Mouse (Mus musculus): ENCODE measurements around the gene Tnfrsf9. TPM values are rescaled to one million over a fixed set of nuclear protein-coding genes. Genes with fewer than 3 reads are reported as not detected.
"Not testable (repeated sequence)": the region's sequence is repeated elsewhere in the genome, so short reads cannot be mapped to it uniquely, and the experiment has no call there.

The Tnfrsf9 gene
- polyA plus RNA-seq, 1 experiment from 2014 or later: 0.49 TPM

DNA sequence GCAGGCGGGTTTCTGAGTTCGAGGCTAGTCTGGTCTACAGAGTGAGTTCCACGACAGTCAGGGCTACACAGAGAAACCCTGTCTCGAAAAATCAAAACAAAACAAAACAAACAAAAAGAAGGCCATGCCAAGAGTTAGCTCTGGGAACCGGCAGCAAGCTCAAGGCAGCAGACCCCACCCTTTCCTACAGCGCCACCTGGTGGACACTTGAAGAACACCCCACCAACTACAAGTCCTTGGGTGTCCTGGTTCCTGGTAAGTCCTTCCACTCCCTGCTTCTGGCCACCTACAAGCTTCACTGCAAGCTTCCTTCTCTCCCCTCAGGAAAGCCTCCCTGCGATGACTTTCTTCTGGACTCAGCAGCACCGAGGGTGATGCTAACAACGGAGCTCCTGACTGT is 12.7 kb upstream of the Tnfrsf9 start:
- WGBS: 47% methylated on average over 9 of the region's 9 CpGs
- no peak overlapping the region for H3K9ac ChIP-seq (ENCODE audit: low read length)
- H3K4me2 ChIP-seq (ENCODE audit: low read depth, low read length): no peak overlapping the region
- no peaks in the 10 kb centered on the region for H3K27me3 ChIP-seq (ENCODE audit: control insufficient read depth, insufficient read depth, low read depth, low read length)
- H3K36me3 ChIP-seq (ENCODE audit: control insufficient read depth, insufficient read depth, low read length): peaks cover 49% of the 10 kb centered on the region
- no peak overlapping the region for H3K4me3 ChIP-seq (ENCODE audit: low read length)
- H3K27ac ChIP-seq (ENCODE audit: low read length): no peak overlapping the region
- no peak; the same call in 1 of the 2 replicates for ATAC-seq (ENCODE audit: low read depth)
- H3K4me1 ChIP-seq (replicated peaks; ENCODE audit: control insufficient read depth, insufficient read depth, low read length): peaks cover 3% of the 10 kb centered on the region; the same call in 1 of the 2 replicates
- no peaks in the 10 kb centered on the region for H3K9me3 ChIP-seq (ENCODE audit: control insufficient read depth, low read length)

DNA sequence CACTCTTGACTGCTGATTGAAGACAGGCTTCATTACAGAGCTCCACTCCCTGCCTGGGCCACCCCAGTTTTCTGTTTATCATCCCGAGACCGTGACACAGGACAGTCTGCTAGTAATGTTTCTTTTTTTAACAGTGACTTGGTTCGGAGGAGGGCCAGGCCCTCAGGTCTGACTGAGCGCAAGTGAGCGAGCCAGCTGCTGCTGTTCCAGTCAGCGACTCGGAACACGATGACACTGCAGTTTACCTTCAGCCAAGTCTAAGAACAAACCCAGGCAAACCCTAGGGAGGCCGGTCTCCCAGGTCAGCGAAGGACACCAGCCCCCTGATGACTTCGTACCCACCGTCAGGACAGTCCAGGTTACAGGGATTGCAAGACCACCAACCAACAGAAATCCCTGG is 12.3 kb upstream of the Tnfrsf9 start:
- H3K9me3 ChIP-seq (ENCODE audit: control insufficient read depth, low read length): no peaks in the 10 kb centered on the region
- WGBS: 85% methylated on average over 12 of the region's 12 CpGs
- ATAC-seq (ENCODE audit: low read depth): no peak

DNA sequence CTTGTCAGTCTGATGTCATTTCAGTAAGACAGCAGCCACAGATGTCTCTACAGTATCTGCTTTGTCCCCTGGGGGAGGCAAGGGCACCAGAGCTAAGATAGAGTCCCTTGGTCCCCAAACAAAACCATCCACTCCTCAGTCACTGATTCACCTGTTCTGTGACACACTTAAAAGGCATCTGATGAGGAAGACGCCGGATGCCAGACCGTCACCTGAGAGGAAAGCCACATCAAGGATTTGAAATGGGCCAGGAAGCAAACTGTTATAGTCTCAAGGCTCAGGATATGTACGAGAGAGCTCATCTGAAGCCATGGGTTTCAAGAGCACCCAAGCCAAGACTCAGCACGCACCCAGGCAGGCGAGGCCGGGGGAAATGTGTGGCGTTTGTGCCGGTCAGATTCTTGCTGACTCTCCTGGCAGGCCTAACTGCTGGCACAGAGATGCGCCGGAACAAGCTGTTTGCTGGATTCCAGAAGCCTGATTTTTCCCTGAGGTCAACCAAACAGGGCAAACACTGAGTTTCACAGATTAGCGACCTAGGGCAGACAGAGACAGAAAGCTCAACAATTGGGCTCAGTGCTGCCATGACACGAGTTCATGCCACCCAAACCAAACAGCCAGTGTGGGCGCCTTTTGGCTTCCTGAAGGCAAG is 11.1 kb upstream of the Tnfrsf9 start:
- H3K9me3 ChIP-seq (ENCODE audit: control insufficient read depth, low read length): no peaks in the 10 kb centered on the region
- peaks cover 3% of the 10 kb centered on the region; the same call in 1 of the 2 replicates for H3K4me1 ChIP-seq (replicated peaks; ENCODE audit: control insufficient read depth, insufficient read depth, low read length)
- no peaks in the 10 kb centered on the region for H3K27me3 ChIP-seq (ENCODE audit: control insufficient read depth, insufficient read depth, low read depth, low read length)
- no peak overlapping the region for H3K4me3 ChIP-seq (ENCODE audit: low read length)
- WGBS: 90% methylated on average over 14 of the region's 14 CpGs
- H3K9ac ChIP-seq (ENCODE audit: low read length): no peak overlapping the region
- ATAC-seq (ENCODE audit: low read depth): no peak
- H3K4me2 ChIP-seq (ENCODE audit: low read depth, low read length): no peak overlapping the region
- H3K27ac ChIP-seq (ENCODE audit: low read length): no peak overlapping the region
- peaks cover 37% of the 10 kb centered on the region for H3K36me3 ChIP-seq (ENCODE audit: control insufficient read depth, insufficient read depth, low read length)

More for the DNA sequence above, 12.3 kb upstream of the Tnfrsf9 start:
- no peak overlapping the region for H3K4me3 ChIP-seq (ENCODE audit: low read length)
- peaks cover 3% of the 10 kb centered on the region; the same call in 1 of the 2 replicates for H3K4me1 ChIP-seq (replicated peaks; ENCODE audit: control insufficient read depth, insufficient read depth, low read length)
- H3K4me2 ChIP-seq (ENCODE audit: low read depth, low read length): no peak overlapping the region
- H3K27ac ChIP-seq (ENCODE audit: low read length): no peak overlapping the region
- peaks cover 46% of the 10 kb centered on the region for H3K36me3 ChIP-seq (ENCODE audit: control insufficient read depth, insufficient read depth, low read length)
- no peaks in the 10 kb centered on the region for H3K27me3 ChIP-seq (ENCODE audit: control insufficient read depth, insufficient read depth, low read depth, low read length)
- H3K9ac ChIP-seq (ENCODE audit: low read length): no peak overlapping the region

DNA sequence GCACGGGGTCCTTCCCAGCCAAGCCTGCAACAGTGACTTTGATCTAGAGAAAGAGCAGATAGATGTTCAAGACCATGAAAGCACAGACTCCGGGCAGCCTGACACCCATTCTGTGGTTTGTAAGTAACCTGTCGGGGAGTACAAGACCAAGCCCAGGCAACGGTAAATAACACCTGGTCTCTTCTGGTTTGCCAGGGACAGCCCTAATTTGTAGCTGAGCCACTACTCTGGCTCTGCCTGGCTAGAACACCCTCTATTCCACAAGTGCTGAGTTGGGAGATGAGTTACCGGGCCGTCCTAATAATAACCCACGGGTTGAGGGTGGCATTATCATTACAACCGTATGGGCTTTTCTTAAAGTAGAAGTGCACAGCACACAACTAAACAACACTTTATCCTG is 7.3 kb upstream of the Tnfrsf9 start:
- peaks cover 10% of the 10 kb centered on the region for H3K4me1 ChIP-seq (replicated peaks; ENCODE audit: control insufficient read depth, insufficient read depth, low read length)
- H3K4me2 ChIP-seq (ENCODE audit: low read depth, low read length): no peak overlapping the region
- no peaks in the 10 kb centered on the region for H3K27me3 ChIP-seq (ENCODE audit: control insufficient read depth, insufficient read depth, low read depth, low read length)
- no peak overlapping the region for H3K4me3 ChIP-seq (ENCODE audit: low read length)
- no peak overlapping the region for H3K27ac ChIP-seq (ENCODE audit: low read length)
- H3K36me3 ChIP-seq (ENCODE audit: control insufficient read depth, insufficient read depth, low read length): peaks cover 22% of the 10 kb centered on the region
- H3K9ac ChIP-seq (ENCODE audit: low read length): no peak overlapping the region
- WGBS: 93% methylated on average over 8 of the region's 8 CpGs
- no peak for ATAC-seq (ENCODE audit: low read depth)
- H3K9me3 ChIP-seq (ENCODE audit: control insufficient read depth, low read length): no peaks in the 10 kb centered on the region

DNA sequence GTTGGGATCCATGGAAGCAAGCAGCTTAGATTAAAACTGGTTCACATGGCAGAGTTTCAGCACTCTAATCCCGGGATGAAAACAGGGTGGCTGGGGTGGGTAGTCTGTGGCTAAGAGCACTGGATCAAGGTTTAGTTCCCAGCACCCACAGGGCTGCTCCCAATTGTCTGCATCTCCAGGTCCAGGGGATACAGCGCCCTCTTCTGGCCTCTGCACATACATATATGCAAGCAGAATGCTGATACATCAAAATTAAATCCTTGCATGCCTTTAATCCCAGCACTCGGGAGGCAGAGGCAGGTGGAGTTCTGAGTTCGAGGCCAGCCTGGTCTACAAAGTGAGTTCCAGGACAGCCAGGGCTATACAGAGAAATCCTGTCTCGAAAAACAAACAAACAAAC is 5.8 kb upstream of the Tnfrsf9 start:
- 0 out of 2 replicates have a peak overlapping the region, but pooled peaks have one; percentile 2 for H3K4me3 ChIP-seq (ENCODE audit: low read length)
- WGBS: 70% methylated on average over 5 of the region's 5 CpGs
- not testable (repeated sequence) for H3K27ac ChIP-seq (ENCODE audit: low read length); H3K9ac ChIP-seq (ENCODE audit: low read length); ATAC-seq (ENCODE audit: low read depth); H3K9me3 ChIP-seq (ENCODE audit: control insufficient read depth, low read length); H3K27me3 ChIP-seq (ENCODE audit: control insufficient read depth, insufficient read depth, low read depth, low read length)
- peak overlapping the region; percentile 82 for H3K4me2 ChIP-seq (ENCODE audit: low read depth, low read length)
- H3K36me3 ChIP-seq (ENCODE audit: control insufficient read depth, insufficient read depth, low read length): peaks cover 11% of the 10 kb centered on the region
- H3K4me1 ChIP-seq (replicated peaks; ENCODE audit: control insufficient read depth, insufficient read depth, low read length): peaks cover 17% of the 10 kb centered on the region

DNA sequence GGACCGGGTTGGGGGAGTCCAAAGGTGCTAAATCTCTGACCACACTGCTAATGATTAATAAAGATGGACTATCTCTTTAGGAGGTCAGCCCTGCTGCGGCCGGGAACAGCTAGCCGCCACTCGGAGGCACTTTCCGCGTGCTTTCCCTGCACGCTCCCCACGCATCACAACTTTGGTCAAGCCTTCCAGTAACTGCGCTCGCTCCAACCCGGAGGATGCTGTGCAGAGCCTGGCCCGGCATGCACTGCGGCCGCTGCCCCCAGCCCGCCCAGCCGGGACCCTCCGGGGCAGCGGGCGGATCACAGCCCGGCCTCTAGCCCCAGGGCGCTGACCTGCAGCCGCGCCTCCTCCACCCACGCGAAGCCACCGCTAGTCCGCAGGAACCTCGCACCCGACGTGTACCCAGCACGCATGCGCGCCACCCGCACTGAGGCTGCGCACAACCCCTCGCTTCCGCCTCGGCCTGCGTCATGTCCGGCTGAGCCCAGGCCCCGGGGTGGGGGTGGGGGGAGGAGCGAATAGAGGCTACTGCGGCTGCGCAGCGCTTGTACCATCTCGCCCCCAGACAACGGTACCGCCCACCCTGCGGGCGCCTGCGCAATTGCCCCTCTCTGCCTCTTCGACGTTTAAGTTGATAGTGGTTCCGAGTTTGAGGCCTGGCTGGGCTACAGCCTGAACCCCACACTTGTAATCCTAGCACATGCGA is 4.8 kb upstream of the Tnfrsf9 start:
- Histone ChIP-seq H3K4me1 (replicated peaks; ENCODE audit: control insufficient read depth, insufficient read depth, low read length) (peaks cover 20% of the 10 kb centered on the region), H3K4me3 (ENCODE audit: low read length) (peak overlapping the region; percentile 96), H3K27me3 (ENCODE audit: control insufficient read depth, insufficient read depth, low read depth, low read length) (no peaks in the 10 kb centered on the region), H3K27ac (ENCODE audit: low read length) (peak overlapping the region; percentile 89), H3K4me2 (ENCODE audit: low read depth, low read length) (peak overlapping the region; percentile 82), H3K9me3 (ENCODE audit: control insufficient read depth, low read length) (no peaks in the 10 kb centered on the region), H3K9ac (ENCODE audit: low read length) (peak overlapping the region; percentile 96), H3K36me3 (ENCODE audit: control insufficient read depth, insufficient read depth, low read length) (peaks cover 3% of the 10 kb centered on the region; the same call in 1 of the 2 replicates)
- WGBS: under 1% methylated on average over 55 of the region's 56 CpGs
- peak; percentile 90 for ATAC-seq (ENCODE audit: low read depth)

DNA sequence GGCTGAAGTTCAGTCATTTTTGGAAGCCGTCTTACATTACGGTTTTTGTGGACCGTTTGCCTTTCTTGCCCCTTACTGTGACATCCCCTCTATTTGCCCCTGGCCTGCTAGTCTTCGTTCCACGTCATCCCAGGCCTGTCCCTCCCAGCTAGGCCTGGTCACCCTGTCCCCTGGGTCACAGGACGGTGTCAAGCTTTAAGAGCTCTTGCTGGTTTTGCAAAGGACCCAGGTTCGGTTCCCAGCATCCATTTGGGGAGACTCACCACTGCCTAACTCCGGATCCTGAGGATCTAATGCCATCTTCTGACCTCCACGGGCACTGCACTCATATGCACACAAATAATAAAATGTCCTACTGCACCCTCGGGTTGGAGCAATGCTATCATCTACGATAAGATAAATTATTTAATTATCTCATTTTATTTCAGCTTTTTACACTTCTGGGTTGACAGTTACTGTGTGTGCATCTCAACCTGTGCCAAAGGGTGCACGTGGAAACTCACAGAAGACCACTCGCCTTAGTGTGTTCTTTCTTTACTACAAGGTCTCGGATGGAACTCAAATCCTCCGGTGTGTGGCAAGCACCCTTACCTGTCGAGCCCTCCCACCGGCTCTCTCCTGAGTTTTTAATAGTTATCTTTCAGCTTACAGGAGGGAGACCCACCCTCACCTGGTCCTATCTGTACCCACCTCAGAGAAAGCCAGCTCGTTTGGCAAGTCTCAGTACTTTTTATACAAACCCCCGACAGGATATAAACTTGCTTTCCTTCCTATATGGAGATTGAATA is 4.0 kb upstream of the Tnfrsf9 start:
- no peak for ATAC-seq (ENCODE audit: low read depth)
- 84% methylated on average over 19 of the region's 19 CpGs for WGBS
- Histone ChIP-seq H3K36me3 (ENCODE audit: control insufficient read depth, insufficient read depth, low read length) (peaks cover 3% of the 10 kb centered on the region; the same call in 1 of the 2 replicates), H3K4me3 (ENCODE audit: low read length) (peak overlapping the region; percentile 96), H3K27ac (ENCODE audit: low read length) (peak overlapping the region; percentile 67), H3K4me2 (ENCODE audit: low read depth, low read length) (peak overlapping the region; percentile 50), H3K4me1 (replicated peaks; ENCODE audit: control insufficient read depth, insufficient read depth, low read length) (peaks cover 23% of the 10 kb centered on the region), H3K9me3 (ENCODE audit: control insufficient read depth, low read length) (no peaks in the 10 kb centered on the region), H3K27me3 (ENCODE audit: control insufficient read depth, insufficient read depth, low read depth, low read length) (no peaks in the 10 kb centered on the region), H3K9ac (ENCODE audit: low read length) (peak overlapping the region; percentile 59)

DNA sequence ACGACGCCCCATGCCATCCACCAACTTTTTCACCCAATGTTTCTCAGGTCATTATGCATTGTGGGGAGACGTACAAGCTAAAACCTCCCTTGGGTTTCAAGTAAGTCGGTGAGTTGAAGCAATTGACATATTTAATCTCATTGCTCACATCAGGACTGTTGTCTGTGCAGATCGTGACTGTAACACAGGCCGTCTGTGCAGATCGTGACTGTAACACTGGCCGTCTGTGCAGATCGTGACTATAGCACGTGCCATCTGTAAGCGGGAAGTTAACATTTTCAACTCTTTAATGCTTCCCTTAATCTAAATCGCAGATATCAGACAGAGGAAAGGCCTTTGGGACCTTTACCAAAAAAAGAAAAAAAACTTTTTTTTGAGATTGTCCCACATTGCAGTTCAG is 619 bp upstream of the Tnfrsf9 start:
- H3K4me3 ChIP-seq (ENCODE audit: low read length): peak overlapping the region; percentile 68
- ATAC-seq (ENCODE audit: low read depth): 0 out of 2 replicates have a peak, but pooled peaks have one; percentile 15
- H3K4me1 ChIP-seq (replicated peaks; ENCODE audit: control insufficient read depth, insufficient read depth, low read length): peaks cover 20% of the 10 kb centered on the region
- H3K27ac ChIP-seq (ENCODE audit: low read length): peak overlapping the region; percentile 94
- H3K9me3 ChIP-seq (ENCODE audit: control insufficient read depth, low read length): no peaks in the 10 kb centered on the region
- 11% methylated on average over 12 of the region's 12 CpGs for WGBS
- no peaks in the 10 kb centered on the region for H3K27me3 ChIP-seq (ENCODE audit: control insufficient read depth, insufficient read depth, low read depth, low read length)
- H3K36me3 ChIP-seq (ENCODE audit: control insufficient read depth, insufficient read depth, low read length): no peaks in the 10 kb centered on the region
- peak overlapping the region; percentile 86 for H3K9ac ChIP-seq (ENCODE audit: low read length)
- H3K4me2 ChIP-seq (ENCODE audit: low read depth, low read length): peak overlapping the region; percentile 69
